Mouse (Mus musculus): ENCODE results near the gene Garnl3. TPM values are rescaled to one million over a fixed set of nuclear protein-coding genes. Genes with fewer than 3 reads are reported as not detected.

The Garnl3 gene
- polyA plus RNA-seq, 1 experiment, result 0.96 TPM

DNA sequence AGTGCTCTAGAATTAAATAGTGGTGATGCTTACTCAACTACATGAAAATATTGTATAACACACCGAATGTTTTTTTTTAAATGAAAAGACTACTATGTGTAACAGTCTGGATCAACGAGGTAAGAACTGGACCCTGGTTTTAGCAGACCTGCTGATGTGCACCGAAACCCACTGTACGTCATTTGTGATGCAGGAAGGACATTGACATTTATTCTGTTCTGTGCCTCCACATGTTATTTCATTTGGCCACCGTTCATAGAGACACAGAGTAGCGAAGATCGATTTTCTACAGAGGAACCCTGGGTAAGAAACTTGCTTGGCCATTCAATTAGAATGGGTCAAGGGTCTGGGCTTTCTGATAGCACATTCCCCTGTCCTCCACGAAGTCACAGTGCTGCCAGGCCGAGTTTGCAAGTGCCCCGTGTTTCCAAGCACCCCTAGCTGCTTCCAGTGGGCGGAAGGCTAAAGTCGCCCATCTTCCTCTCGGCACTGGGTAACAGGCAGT is 165.2 kb downstream of the Garnl3 start:
- H3K36me3 ChIP-seq (ENCODE audit: control insufficient read depth, insufficient read depth, low read length), result peaks cover 15% of the 10 kb centered on the region
- H3K27me3 ChIP-seq (ENCODE audit: control insufficient read depth, insufficient read depth, low read length), result no peaks in the 10 kb centered on the region
- WGBS, result 24% methylated on average over 13 of the region's 13 CpGs
- peaks cover 21% of the 10 kb centered on the region for H3K4me1 ChIP-seq (replicated peaks; ENCODE audit: control insufficient read depth, insufficient read depth, low read length)
- peak overlapping the region; percentile 40 for H3K27ac ChIP-seq (ENCODE audit: control insufficient read depth, insufficient read depth, low read length)
- DNase-seq, result no peak
- no peak for TF ChIP-seq POLR2A (IDR thresholded peaks at IDR 0.05; ENCODE audit: control insufficient read depth, extremely low read depth, insufficient read depth, low read length, poor library complexity)
- TF ChIP-seq CTCF (IDR thresholded peaks at IDR 0.05; ENCODE audit: borderline replicate concordance, control insufficient read depth, extremely low read depth, insufficient read depth, low read length, poor library complexity), result no peak
- peak overlapping the region; percentile 66 for H3K4me3 ChIP-seq (ENCODE audit: control insufficient read depth, insufficient read depth, low read length)

GRCm38 (mm10) chr2:32965511-32966183 is 165.8 kb downstream of the Garnl3 start:
- H3K27ac ChIP-seq (ENCODE audit: control insufficient read depth, insufficient read depth, low read length), result no peak overlapping the region
- DNase-seq, result no peak
- TF ChIP-seq POLR2A (IDR thresholded peaks at IDR 0.05; ENCODE audit: control insufficient read depth, extremely low read depth, insufficient read depth, low read length, poor library complexity) (no peak), CTCF (IDR thresholded peaks at IDR 0.05; ENCODE audit: borderline replicate concordance, control insufficient read depth, extremely low read depth, insufficient read depth, low read length, poor library complexity) (no peak)
- H3K36me3 ChIP-seq (ENCODE audit: control insufficient read depth, insufficient read depth, low read length), result peaks cover 15% of the 10 kb centered on the region
- WGBS, result 54% methylated on average over 7 of the region's 7 CpGs
- H3K4me3 ChIP-seq (ENCODE audit: control insufficient read depth, insufficient read depth, low read length), result no peak overlapping the region
- H3K4me1 ChIP-seq (replicated peaks; ENCODE audit: control insufficient read depth, insufficient read depth, low read length), result peaks cover 24% of the 10 kb centered on the region
- no peaks in the 10 kb centered on the region for H3K27me3 ChIP-seq (ENCODE audit: control insufficient read depth, insufficient read depth, low read length)

- H3K36me3 ChIP-seq (ENCODE audit: control insufficient read depth, insufficient read depth, low read length), result peaks cover 15% of the 10 kb centered on the region
- no peak for TF ChIP-seq CTCF (IDR thresholded peaks at IDR 0.05; ENCODE audit: borderline replicate concordance, control insufficient read depth, extremely low read depth, insufficient read depth, low read length, poor library complexity)
- no peak for TF ChIP-seq POLR2A (IDR thresholded peaks at IDR 0.05; ENCODE audit: control insufficient read depth, extremely low read depth, insufficient read depth, low read length, poor library complexity)
- no peaks in the 10 kb centered on the region for H3K27me3 ChIP-seq (ENCODE audit: control insufficient read depth, insufficient read depth, low read length)
- no peak overlapping the region for H3K4me3 ChIP-seq (ENCODE audit: control insufficient read depth, insufficient read depth, low read length)
- H3K27ac ChIP-seq (ENCODE audit: control insufficient read depth, insufficient read depth, low read length), result no peak overlapping the region
- no peak for DNase-seq
- 70% methylated on average over 10 of the region's 10 CpGs for WGBS
- peaks cover 25% of the 10 kb centered on the region for H3K4me1 ChIP-seq (replicated peaks; ENCODE audit: control insufficient read depth, insufficient read depth, low read length)
Measured at GRCm38 (mm10) chr2:32964659-32965457, 166.6 kb downstream of the Garnl3 start.

GRCm38 (mm10) chr2:32963981-32964380 is 167.5 kb downstream of the Garnl3 start:
- TF ChIP-seq CTCF (IDR thresholded peaks at IDR 0.05; ENCODE audit: borderline replicate concordance, control insufficient read depth, extremely low read depth, insufficient read depth, low read length, poor library complexity) (no peak), POLR2A (IDR thresholded peaks at IDR 0.05; ENCODE audit: control insufficient read depth, extremely low read depth, insufficient read depth, low read length, poor library complexity) (no peak)
- WGBS, result 92% methylated on average over 1 of the region's 1 CpGs
- Histone ChIP-seq H3K36me3 (ENCODE audit: control insufficient read depth, insufficient read depth, low read length) (peaks cover 15% of the 10 kb centered on the region), H3K4me3 (ENCODE audit: control insufficient read depth, insufficient read depth, low read length) (no peak overlapping the region), H3K4me1 (replicated peaks; ENCODE audit: control insufficient read depth, insufficient read depth, low read length) (peaks cover 25% of the 10 kb centered on the region), H3K27me3 (ENCODE audit: control insufficient read depth, insufficient read depth, low read length) (no peaks in the 10 kb centered on the region), H3K27ac (ENCODE audit: control insufficient read depth, insufficient read depth, low read length) (no peak overlapping the region)
- no peak for DNase-seq

GRCm38 (mm10) chr2:32963544-32963943 is 167.9 kb downstream of the Garnl3 start:
- Histone ChIP-seq H3K36me3 (ENCODE audit: control insufficient read depth, insufficient read depth, low read length) (peaks cover 15% of the 10 kb centered on the region), H3K27me3 (ENCODE audit: control insufficient read depth, insufficient read depth, low read length) (no peaks in the 10 kb centered on the region), H3K4me3 (ENCODE audit: control insufficient read depth, insufficient read depth, low read length) (no peak overlapping the region), H3K27ac (ENCODE audit: control insufficient read depth, insufficient read depth, low read length) (peak overlapping the region; percentile 84; the same call in 1 of the 2 replicates), H3K4me1 (replicated peaks; ENCODE audit: control insufficient read depth, insufficient read depth, low read length) (peaks cover 25% of the 10 kb centered on the region)
- TF ChIP-seq CTCF (IDR thresholded peaks at IDR 0.05; ENCODE audit: borderline replicate concordance, control insufficient read depth, extremely low read depth, insufficient read depth, low read length, poor library complexity) (no peak), POLR2A (IDR thresholded peaks at IDR 0.05; ENCODE audit: control insufficient read depth, extremely low read depth, insufficient read depth, low read length, poor library complexity) (no peak)
- WGBS, result 81% methylated on average over 4 of the region's 4 CpGs
- no peak for DNase-seq

- H3K36me3 ChIP-seq (ENCODE audit: control insufficient read depth, insufficient read depth, low read length), result peaks cover 15% of the 10 kb centered on the region
- peak overlapping the region; percentile 89 for H3K4me3 ChIP-seq (ENCODE audit: control insufficient read depth, insufficient read depth, low read length)
- peaks cover 25% of the 10 kb centered on the region for H3K4me1 ChIP-seq (replicated peaks; ENCODE audit: control insufficient read depth, insufficient read depth, low read length)
- H3K27ac ChIP-seq (ENCODE audit: control insufficient read depth, insufficient read depth, low read length), result peak overlapping the region; percentile 84
- H3K27me3 ChIP-seq (ENCODE audit: control insufficient read depth, insufficient read depth, low read length), result no peaks in the 10 kb centered on the region
- peak; percentile 67 for DNase-seq
- TF ChIP-seq POLR2A (IDR thresholded peaks at IDR 0.05; ENCODE audit: control insufficient read depth, extremely low read depth, insufficient read depth, low read length, poor library complexity), result no peak
- TF ChIP-seq CTCF (IDR thresholded peaks at IDR 0.05; ENCODE audit: borderline replicate concordance, control insufficient read depth, extremely low read depth, insufficient read depth, low read length, poor library complexity), result no peak
- WGBS, result 1% methylated on average over 9 of the region's 9 CpGs
Measured at GRCm38 (mm10) chr2:32962875-32963220, 168.6 kb downstream of the Garnl3 start.

All from thymus, adult 2 months (tissue).